ENCODE assay signal across 19 mouse cellular contexts in genomic region chr8:83598146-83598545, GRCm38 (mm10). TPM values are rescaled to one million over a fixed set of nuclear protein-coding genes. Genes with fewer than 3 reads are reported as not detected.
DNase-seq lines count a peak whose midpoint lies in the region; ATAC-seq and TF ChIP-seq lines count a peak whose summit lies in the region.
"Had no signal": no experiment of that assay in that cellular context is flagged by ENCODE, and none has a peak within 500 bp of the region (broad histone marks: within the 10 kb centered on the region; RNA-seq: fewer than 3 reads in every experiment).

No protein-coding gene starts in this region.

- no peaks in the 10 kb centered on the region for H3K27me3 ChIP-seq in midbrain, embryonic 11.5 days (ENCODE audit: control insufficient read depth, insufficient read depth, low read length)
- H3K27me3 ChIP-seq in midbrain, embryonic 16.5 days (ENCODE audit: control insufficient read depth, insufficient read depth, low read depth, low read length): no peaks in the 10 kb centered on the region
- no peaks in the 10 kb centered on the region for H3K27me3 ChIP-seq in stomach, postnatal 0 days (ENCODE audit: control insufficient read depth, insufficient read depth, low read length)
- H3K27me3 ChIP-seq: lung, embryonic 15.5 days; Patski had no signal

- WGBS in midbrain, embryonic 11.5 days: 0% methylated on average over 1 of the region's 1 CpGs
- 8% methylated on average over 1 of the region's 1 CpGs for WGBS in midbrain, embryonic 16.5 days
- 15% methylated on average over 1 of the region's 1 CpGs for WGBS in stomach, postnatal 0 days

- peaks cover 7% of the 10 kb centered on the region for H3K4me1 ChIP-seq in midbrain, embryonic 11.5 days (ENCODE audit: control insufficient read depth, insufficient read depth, low read length)
- H3K4me1 ChIP-seq in midbrain, embryonic 16.5 days (ENCODE audit: control insufficient read depth, insufficient read depth, low read length): no peaks in the 10 kb centered on the region; the same call in 1 of the 2 replicates
- 0 out of 2 replicates have a peak, but pooled peaks cover 4% of the 10 kb centered on the region for H3K4me1 ChIP-seq in stomach, postnatal 0 days (replicated peaks; ENCODE audit: control insufficient read depth, insufficient read depth)

- no peak overlapping the region for H3K4me3 ChIP-seq in layer of hippocampus, adult 2 months
- H3K4me3 ChIP-seq in midbrain, embryonic 11.5 days (ENCODE audit: low read depth, low read length): no peak overlapping the region
- H3K4me3 ChIP-seq in midbrain, embryonic 16.5 days (ENCODE audit: low read depth, low read length): no peak overlapping the region
- H3K4me3 ChIP-seq in stomach, postnatal 0 days (ENCODE audit: low read depth, low read length): no peak overlapping the region
- H3K4me3 ChIP-seq: forebrain, embryonic 10.5 days; heart, embryonic 10.5 days; lung, embryonic 15.5 days had no signal

- ATAC-seq in midbrain, embryonic 11.5 days (ENCODE audit: low FRiP score): no peak
- no peak for ATAC-seq in midbrain, embryonic 16.5 days
- ATAC-seq in stomach, postnatal 0 days (ENCODE audit: low FRiP score, low TSS enrichment): no peak
- no peak for ATAC-seq in megakaryocyte progenitor cell, adult 5-6 weeks (replicated peaks; ENCODE audit: poor library complexity)
- ATAC-seq: forebrain, postnatal 0 days; Patski had no signal

- peak overlapping the region; percentile 20; the same call in 1 of the 2 replicates for H3K9ac ChIP-seq in midbrain, embryonic 11.5 days (ENCODE audit: low read length)
- H3K9ac ChIP-seq in midbrain, embryonic 16.5 days (ENCODE audit: low read depth, low read length): no peak overlapping the region
- no peak overlapping the region for H3K9ac ChIP-seq in stomach, postnatal 0 days (ENCODE audit: low read length)
- H3K9ac ChIP-seq: forebrain, postnatal 0 days; lung, embryonic 15.5 days had no signal

- no peak for DNase-seq in layer of hippocampus, adult 2 months (ENCODE audit: low spot score in 2 of 2)
- DNase-seq in layer of hippocampus, adult 8-10 months (ENCODE audit: low spot score in 2 of 2): no peak
- DNase-seq in midbrain, embryonic 11.5 days (ENCODE audit: low spot score, missing footprints): no peak
- no peak for DNase-seq in brain, embryonic 14.5 days (ENCODE audit: low read depth)
- DNase-seq in stomach, postnatal 0 days (ENCODE audit: low spot score): no peak
- DNase-seq: adrenal gland, postnatal 25 days; cerebellum, adult 18-20 months; cerebellum, postnatal 36 days; forebrain, postnatal 0 days; heart, postnatal 10 days; kidney, postnatal 10 days; right cerebral cortex, adult 18-20 months; thymus, postnatal 25 days had no signal

- H3K4me2 ChIP-seq in midbrain, embryonic 11.5 days: no peak overlapping the region
- no peak overlapping the region for H3K4me2 ChIP-seq in midbrain, embryonic 16.5 days (ENCODE audit: low read length)
- no peak overlapping the region for H3K4me2 ChIP-seq in stomach, postnatal 0 days (replicated peaks; ENCODE audit: low read depth)
- H3K4me2 ChIP-seq: lung, embryonic 15.5 days had no signal

- no peak for TF ChIP-seq EP300 in stomach, postnatal 0 days (optimal IDR thresholded peaks at IDR 0.05)

- H3K36me3 ChIP-seq in midbrain, embryonic 11.5 days (ENCODE audit: control insufficient read depth, insufficient read depth, low read length): no peaks in the 10 kb centered on the region
- H3K36me3 ChIP-seq in midbrain, embryonic 16.5 days (ENCODE audit: control insufficient read depth, insufficient read depth, low read length): no peaks in the 10 kb centered on the region
- no peaks in the 10 kb centered on the region for H3K36me3 ChIP-seq in stomach, postnatal 0 days (ENCODE audit: control insufficient read depth, insufficient read depth, low read length)
- H3K36me3 ChIP-seq: forebrain, embryonic 10.5 days; heart, embryonic 10.5 days; lung, embryonic 15.5 days had no signal

- no peak overlapping the region for H3K27ac ChIP-seq in layer of hippocampus, adult 2 months
- no peak overlapping the region for H3K27ac ChIP-seq in midbrain, embryonic 11.5 days (ENCODE audit: low read depth, low read length)
- H3K27ac ChIP-seq in midbrain, embryonic 16.5 days (ENCODE audit: low read length): no peak overlapping the region
- H3K27ac ChIP-seq in stomach, postnatal 0 days (replicated peaks): no peak overlapping the region
- H3K27ac ChIP-seq: forebrain, embryonic 10.5 days; heart, embryonic 10.5 days; lung, embryonic 15.5 days had no signal

- peak; percentile 37 for TF ChIP-seq CTCF in layer of hippocampus, adult 2 months (conservative IDR thresholded peaks at IDR 0.05)
- peak; percentile 33; the same call in 1 of the 2 replicates for TF ChIP-seq CTCF in brain, embryonic 14.5 days (IDR thresholded peaks at IDR 0.05; ENCODE audit: borderline replicate concordance, extremely low read depth, insufficient read depth, insufficient read length)
- peak; percentile 37; the same call in 1 of the 2 replicates for TF ChIP-seq CTCF in stomach, postnatal 0 days (IDR thresholded peaks at IDR 0.05; ENCODE audit: low read depth)

- H3K9me3 ChIP-seq in midbrain, embryonic 11.5 days (ENCODE audit: control insufficient read depth, low read length): no peaks in the 10 kb centered on the region
- no peaks in the 10 kb centered on the region for H3K9me3 ChIP-seq in midbrain, embryonic 16.5 days (replicated peaks; ENCODE audit: control insufficient read depth, low read length, poor library complexity, severe bottlenecking)
- no peaks in the 10 kb centered on the region for H3K9me3 ChIP-seq in stomach, postnatal 0 days (ENCODE audit: control insufficient read depth, low read length)
- H3K9me3 ChIP-seq: forebrain, embryonic 10.5 days; heart, embryonic 10.5 days; lung, embryonic 15.5 days had no signal

- TF ChIP-seq POLR2A in brain, embryonic 14.5 days (IDR thresholded peaks at IDR 0.05; ENCODE audit: borderline replicate concordance, extremely low read depth, insufficient read depth, insufficient read length, poor library complexity, severe bottlenecking): no peak

RNA-seq across cellular contexts. Expression of gene Tecr, which starts 9.6 kb away (rescaled TPM):
- total RNA-seq in layer of hippocampus, adult 2 months (2021): 100 to 1,000 TPM; 503 to 542 TPM
- 100 to 1,000 TPM; 568 to 585 (median 584) TPM for total RNA-seq in layer of hippocampus, adult 8-10 months (2022)
- 680 and 686 TPM in 2 replicates for polyA plus RNA-seq in midbrain, embryonic 11.5 days (2014; fragmentation: Nextera tagmentation; extraction: Ambion mirVana)
- 1,093 and 1,247 TPM in 2 replicates for polyA plus RNA-seq in midbrain, embryonic 16.5 days (2015; fragmentation: Nextera tagmentation; extraction: Ambion mirVana)
- polyA plus RNA-seq in brain, embryonic 14.5 days (2012; rRNA removed): 913 and 1,191 TPM in 2 replicates
- polyA plus RNA-seq in stomach, postnatal 0 days (2015; fragmentation: Nextera tagmentation; extraction: Ambion mirVana): 413 and 424 TPM in 2 replicates
- total RNA-seq in megakaryocyte progenitor cell, adult 5-6 weeks (2015): 363 and 424 TPM in 2 replicates
- 324 and 345 TPM in 2 replicates for total RNA-seq in megakaryocyte progenitor cell, adult 5-6 weeks (2017)

RNA-seq across cellular contexts. Expression of gene Dnajb1, which starts 9.8 kb away (rescaled TPM):
- total RNA-seq in layer of hippocampus, adult 2 months (2021): 10 to 100 TPM; 36.5 to 37.6 TPM
- 10 to 100 TPM; 30.9 to 52.4 (median 41.9) TPM for total RNA-seq in layer of hippocampus, adult 8-10 months (2022)
- polyA plus RNA-seq in midbrain, embryonic 11.5 days (2014; fragmentation: Nextera tagmentation; extraction: Ambion mirVana): 61.1 and 71.3 TPM in 2 replicates
- 60.2 and 60.8 TPM in 2 replicates for polyA plus RNA-seq in midbrain, embryonic 16.5 days (2015; fragmentation: Nextera tagmentation; extraction: Ambion mirVana)
- 35.1 and 38.0 TPM in 2 replicates for polyA plus RNA-seq in brain, embryonic 14.5 days (2012; rRNA removed)
- 36.9 and 39.9 TPM in 2 replicates for polyA plus RNA-seq in stomach, postnatal 0 days (2015; fragmentation: Nextera tagmentation; extraction: Ambion mirVana)
- total RNA-seq in megakaryocyte progenitor cell, adult 5-6 weeks (2015): 45.5 and 47.6 TPM in 2 replicates
- total RNA-seq in megakaryocyte progenitor cell, adult 5-6 weeks (2017): 26.2 and 28.0 TPM in 2 replicates

RNA-seq across cellular contexts. Expression of gene Ndufb7, which starts 31.7 kb away (rescaled TPM):
- total RNA-seq in layer of hippocampus, adult 2 months (2021): 100 to 1,000 TPM; 154 to 156 TPM
- 100 to 1,000 TPM in 3 of 4 experiments, 10 to 100 TPM in 1; 97.6 to 159 (median 131) TPM for total RNA-seq in layer of hippocampus, adult 8-10 months (2022)
- 351 and 359 TPM in 2 replicates for polyA plus RNA-seq in midbrain, embryonic 11.5 days (2014; fragmentation: Nextera tagmentation; extraction: Ambion mirVana)
- 320 and 338 TPM in 2 replicates for polyA plus RNA-seq in midbrain, embryonic 16.5 days (2015; fragmentation: Nextera tagmentation; extraction: Ambion mirVana)
- polyA plus RNA-seq in brain, embryonic 14.5 days (2012; rRNA removed): 294 and 383 TPM in 2 replicates
- polyA plus RNA-seq in stomach, postnatal 0 days (2015; fragmentation: Nextera tagmentation; extraction: Ambion mirVana): 327 and 344 TPM in 2 replicates
- 158 and 163 TPM in 2 replicates for total RNA-seq in megakaryocyte progenitor cell, adult 5-6 weeks (2015)
- total RNA-seq in megakaryocyte progenitor cell, adult 5-6 weeks (2017): 252 and 255 TPM in 2 replicates

RNA-seq across cellular contexts. Expression of gene Gipc1, which starts 54.3 kb away (rescaled TPM):
- total RNA-seq in layer of hippocampus, adult 2 months (2021): 10 to 100 TPM; 52.8 to 55.4 TPM
- total RNA-seq in layer of hippocampus, adult 8-10 months (2022): 10 to 100 TPM; 47.3 to 56.1 (median 52.2) TPM
- polyA plus RNA-seq in midbrain, embryonic 11.5 days (2014; fragmentation: Nextera tagmentation; extraction: Ambion mirVana): 184 TPM in 2 replicates
- 126 and 132 TPM in 2 replicates for polyA plus RNA-seq in midbrain, embryonic 16.5 days (2015; fragmentation: Nextera tagmentation; extraction: Ambion mirVana)
- polyA plus RNA-seq in brain, embryonic 14.5 days (2012; rRNA removed): 91.4 and 105 TPM in 2 replicates
- 171 and 183 TPM in 2 replicates for polyA plus RNA-seq in stomach, postnatal 0 days (2015; fragmentation: Nextera tagmentation; extraction: Ambion mirVana)
- total RNA-seq in megakaryocyte progenitor cell, adult 5-6 weeks (2015): 14.7 and 19.0 TPM in 2 replicates
- total RNA-seq in megakaryocyte progenitor cell, adult 5-6 weeks (2017): 14.3 and 17.8 TPM in 2 replicates
